Mouse (Mus musculus) gastrocnemius, postnatal 4 days (tissue): ENCODE results near the gene Gfer. TPM values are rescaled to one million over a fixed set of nuclear protein-coding genes. Genes with fewer than 3 reads are reported as not detected.
"Not testable (repeated sequence)": the region's sequence is repeated elsewhere in the genome, so short reads cannot be mapped to it uniquely, and the experiment has no call there.

ENCODE experiments used
- DNase-seq, 2 experiments: peaks; one replicate each; pipeline ENCODE4 v3.0.0; 2021 to 2022; ENCODE audit warnings: low spot score in 2 of 2, mixed read lengths in 2 of 2
- total RNA-seq, 2 experiments: library from RNA; stranded (reverse); gene quantifications; 2 replicates each; pipeline ENCODE4 v1.2.3; 2021

The Gfer gene
- total RNA-seq, 2 experiments from 2014 or later, result 22.9 to 24.6 TPM

GRCm38 (mm10) chr17:24723122-24723880, 27.3 kb upstream of the Gfer start:
- no peak for DNase-seq

GRCm38 (mm10) chr17:24722220-24722924, 26.4 kb upstream of the Gfer start:
- DNase-seq, result no peak

DNA sequence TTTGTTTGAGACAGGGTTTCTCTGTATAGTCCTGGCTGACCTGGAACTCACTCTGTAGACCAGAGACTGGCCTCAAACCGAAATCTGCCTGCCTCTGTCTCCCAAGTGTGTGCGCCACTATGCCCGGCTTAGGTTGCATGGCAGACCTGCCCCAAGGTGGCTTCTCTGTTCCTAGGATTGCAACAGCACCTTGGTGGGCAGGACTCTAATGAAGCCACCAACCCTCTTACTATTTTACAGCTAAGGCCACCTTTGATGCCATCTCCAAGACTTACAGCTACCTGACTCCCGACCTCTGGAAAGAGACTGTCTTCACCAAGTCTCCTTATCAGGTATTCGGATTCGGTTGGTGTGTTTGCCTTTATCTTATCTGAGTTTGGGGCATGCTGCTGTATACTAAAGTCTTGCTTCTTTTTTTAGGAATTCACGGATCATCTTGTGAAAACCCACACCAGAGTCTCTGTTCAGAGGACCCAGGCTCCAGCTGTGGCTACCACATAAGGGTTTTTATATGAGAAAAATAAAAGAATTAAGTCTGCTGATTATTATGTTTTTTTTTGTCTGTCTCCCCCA, 25.5 kb upstream of the Gfer start:
- DNase-seq, result not testable (repeated sequence)

GRCm38 (mm10) chr17:24720616-24721015, 24.7 kb upstream of the Gfer start:
- DNase-seq, result not testable (repeated sequence)

DNA sequence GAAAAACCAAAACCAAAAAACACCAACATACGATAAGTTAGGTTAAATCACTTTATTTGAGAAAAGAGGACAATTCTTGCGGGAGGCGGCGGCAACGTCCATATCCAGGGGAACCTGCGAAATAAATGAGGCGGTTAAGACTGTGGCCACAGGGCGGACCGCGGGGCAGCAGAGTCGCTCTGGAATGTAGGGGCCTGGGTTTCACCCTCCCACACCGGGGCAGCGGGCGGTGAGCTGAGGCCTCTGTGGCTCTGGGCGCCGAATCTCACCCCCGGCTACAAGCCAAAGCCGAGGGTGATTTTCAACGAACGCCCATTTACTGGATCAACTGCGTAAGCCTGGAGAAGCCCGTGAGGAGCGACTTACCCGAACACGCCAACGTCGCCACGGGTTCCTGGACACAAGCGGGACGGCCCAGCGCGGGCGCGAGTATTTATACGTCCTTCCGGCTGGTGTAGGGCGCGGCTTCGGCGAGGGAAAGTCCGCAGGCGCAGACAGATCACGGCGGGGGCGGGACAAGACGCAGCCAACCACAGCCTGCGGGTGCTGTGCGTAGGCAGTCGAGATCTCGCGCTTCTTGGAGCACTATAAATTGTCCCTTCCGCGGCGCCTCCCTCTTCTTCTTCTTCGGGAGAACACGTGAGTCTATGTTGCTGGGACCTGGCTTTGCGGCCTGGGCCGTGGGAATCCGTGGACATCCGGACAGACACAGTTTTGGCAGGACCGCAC, 23.7 kb upstream of the Gfer start:
- DNase-seq, result peak; percentile 93 to 98

DNA sequence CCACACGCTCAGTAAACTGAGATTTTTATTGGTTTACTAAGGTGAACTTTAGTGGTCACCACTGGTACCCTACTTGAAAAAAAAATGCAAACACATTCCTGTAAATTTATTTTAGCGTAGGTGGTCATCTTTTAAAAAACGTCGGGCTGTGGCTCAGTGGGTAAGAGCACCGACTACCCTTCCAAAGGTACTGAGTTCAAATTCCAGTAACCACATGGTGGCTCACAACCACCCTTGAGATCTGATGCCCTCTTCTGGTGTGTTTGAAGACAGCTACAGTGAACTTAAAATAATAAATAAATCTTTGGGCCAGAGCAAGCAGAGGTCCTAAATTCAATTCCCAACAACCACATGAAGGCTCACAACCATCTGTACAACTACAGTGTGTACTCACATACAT, 23.0 kb upstream of the Gfer start:
- DNase-seq, result not testable (repeated sequence)

DNA sequence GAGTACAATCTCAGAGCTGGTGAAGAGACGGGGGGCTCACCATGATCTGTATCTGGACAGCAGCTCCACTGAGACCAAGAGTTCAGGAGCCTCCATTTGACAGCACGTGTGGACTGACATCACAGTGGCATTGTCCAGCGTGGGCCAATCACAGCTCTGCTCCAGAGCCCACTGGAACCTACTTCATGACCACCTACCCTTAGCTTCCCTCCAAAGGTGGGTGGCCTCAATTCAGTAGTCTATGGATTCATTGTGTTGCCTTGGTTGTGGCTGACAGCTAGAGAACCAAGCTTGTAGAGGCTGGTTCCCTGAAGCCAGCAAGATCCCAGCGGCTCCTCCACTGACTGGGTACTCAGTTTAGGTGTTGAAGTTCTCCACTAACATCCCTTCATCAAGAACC, 22.0 kb upstream of the Gfer start, which contains the start of the genes Rnf151 and Rps2:
Rnf151 (minus strand) TSS at position 121 of the 400 bp plus-strand sequence.
Rps2 (plus strand) TSS at position 174 of the 400 bp plus-strand sequence.
- DNase-seq, result no peak

DNA sequence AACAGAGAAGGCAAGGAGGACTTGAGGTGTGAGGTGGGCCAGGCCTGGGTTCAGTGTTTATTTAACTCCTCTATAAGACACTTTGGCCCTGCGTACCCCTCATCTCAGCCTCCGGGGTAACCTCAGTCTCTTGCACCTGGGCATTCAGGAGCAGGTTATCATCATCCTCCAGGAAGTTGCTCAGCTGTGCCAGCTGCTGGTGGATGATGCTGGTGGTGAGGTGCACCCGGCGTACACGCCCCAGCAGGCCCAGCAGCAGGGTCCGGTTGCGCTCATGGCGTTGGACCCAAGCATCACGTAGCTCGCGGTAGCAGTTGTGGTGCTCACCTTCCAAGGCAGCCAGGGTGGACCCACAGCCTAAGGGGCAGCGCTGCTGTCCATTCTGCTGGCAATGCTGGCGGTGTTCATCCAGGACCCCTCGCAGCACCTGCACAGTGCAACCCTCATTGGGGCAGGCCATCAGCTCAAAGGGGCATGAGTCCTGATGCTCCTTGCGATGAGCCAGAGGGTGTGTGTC, 20.3 kb upstream of the Gfer start:
- no peak for DNase-seq

DNA sequence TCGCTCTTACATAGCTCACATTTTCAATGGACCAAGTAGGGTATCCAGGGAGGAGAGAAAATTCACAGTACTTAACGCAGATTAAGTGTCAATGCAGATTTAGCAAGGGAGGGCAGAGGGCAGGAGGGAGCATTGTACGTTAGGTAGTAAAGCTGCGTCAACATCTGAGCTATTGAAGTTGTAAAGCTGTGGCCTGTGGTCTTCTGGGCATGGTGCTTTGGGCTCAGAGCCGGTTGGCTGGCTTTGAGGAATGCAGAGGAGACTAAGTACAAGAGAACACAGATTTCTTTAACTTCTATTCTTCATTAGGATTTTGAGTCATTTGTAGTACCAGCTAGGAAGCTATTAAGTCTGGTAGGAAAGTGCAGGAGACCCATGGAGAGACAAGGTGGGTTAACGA, 19.6 kb upstream of the Gfer start:
- DNase-seq, result no peak

DNA sequence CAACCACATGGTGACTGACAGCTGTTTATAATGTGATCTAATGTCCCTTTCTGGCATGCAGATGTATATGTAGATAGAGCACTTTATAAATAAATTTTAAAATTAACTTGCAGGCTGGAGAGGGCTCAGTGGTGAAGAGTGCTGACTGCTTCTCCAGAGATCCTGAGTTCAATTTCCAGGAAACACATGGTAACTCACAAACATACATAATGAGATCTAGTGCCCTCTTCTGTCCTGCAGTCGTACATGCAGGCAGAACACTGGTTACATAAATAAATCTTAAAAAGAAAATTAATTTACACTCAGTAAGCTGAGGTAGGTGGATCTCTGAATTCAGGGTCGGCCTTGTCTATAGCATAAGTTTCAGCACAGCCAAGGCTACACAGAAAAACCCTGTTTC, 12.7 kb upstream of the Gfer start:
- DNase-seq, result no peak

DNA sequence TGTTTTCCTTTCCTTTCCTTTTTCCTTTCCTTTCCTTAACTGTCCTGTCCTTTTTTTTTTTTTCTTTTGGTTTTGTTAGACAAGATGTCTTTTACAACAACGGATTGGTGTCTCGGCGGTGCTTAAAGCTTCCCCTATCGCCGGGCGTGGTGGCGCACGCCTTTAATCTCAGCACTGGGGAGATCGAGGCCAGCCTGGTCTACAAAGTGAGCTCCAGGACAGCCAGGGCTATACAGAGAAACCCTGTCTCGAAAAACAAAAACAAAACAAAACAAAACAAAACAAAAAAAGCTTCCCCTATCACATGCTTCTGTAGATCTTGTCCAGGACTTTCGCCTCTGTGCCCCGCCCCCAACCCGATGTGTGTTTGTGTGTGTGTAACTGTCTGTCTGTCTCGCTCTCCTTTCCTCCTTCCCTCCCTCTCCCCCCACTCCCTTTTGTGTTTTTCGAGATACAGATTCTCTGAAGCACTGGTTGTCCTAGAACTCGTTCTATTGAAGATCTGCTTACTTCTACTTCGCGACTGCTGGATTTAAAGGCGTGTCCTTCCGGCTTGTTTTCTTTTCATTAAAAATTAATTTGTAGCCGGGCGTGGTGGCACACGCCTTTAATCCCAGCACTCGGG, 12.0 kb upstream of the Gfer start:
- no peak for DNase-seq

DNA sequence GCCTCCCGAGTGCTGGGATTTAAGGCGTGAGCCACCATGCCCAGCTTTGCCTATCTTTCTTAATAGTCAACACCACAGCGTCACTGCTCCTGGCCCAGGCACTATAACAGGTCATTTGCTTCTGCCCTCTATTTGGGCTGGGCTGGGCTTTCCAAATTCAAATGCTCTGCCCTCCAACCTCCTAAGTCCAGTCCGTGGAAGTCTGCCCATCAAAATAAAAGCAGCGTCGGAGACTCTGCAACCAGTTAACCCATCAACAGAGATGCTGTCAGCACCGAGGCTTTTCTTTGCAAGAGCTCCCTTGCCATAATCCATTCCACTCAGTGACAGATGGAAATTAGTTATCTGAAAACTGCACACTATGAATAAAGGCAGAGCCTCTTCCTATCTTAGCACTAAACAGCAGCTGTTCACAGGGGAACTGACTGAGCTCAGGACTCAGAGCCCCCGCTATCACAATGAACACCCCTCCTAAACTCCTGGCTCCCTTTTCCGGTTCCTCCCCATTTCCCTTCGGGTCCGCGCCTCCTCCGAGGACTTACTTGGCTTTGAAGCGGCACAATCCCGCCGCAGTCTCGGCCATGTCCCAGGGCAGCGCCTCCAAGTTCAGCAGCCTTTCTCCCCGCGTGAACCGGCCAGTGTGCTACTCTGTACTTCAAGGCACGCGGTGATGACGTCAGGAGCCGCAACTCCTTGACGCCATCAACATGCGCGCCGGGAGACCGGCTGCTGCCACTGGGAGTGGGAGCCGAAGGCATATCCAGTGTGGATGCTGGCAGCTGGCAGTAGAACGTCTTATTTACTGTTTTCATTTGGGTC, 11.2 kb upstream of the Gfer start, which contains the start of gene Tbl3:
Tbl3 (minus strand) TSS at position 679 of the 819 bp plus-strand sequence.
- DNase-seq, result peak; percentile 82 to 90

- DNase-seq, result no peak
These were observed 9.9 kb upstream of the Gfer start for GRCm38 (mm10) chr17:24705821-24706220.

DNA sequence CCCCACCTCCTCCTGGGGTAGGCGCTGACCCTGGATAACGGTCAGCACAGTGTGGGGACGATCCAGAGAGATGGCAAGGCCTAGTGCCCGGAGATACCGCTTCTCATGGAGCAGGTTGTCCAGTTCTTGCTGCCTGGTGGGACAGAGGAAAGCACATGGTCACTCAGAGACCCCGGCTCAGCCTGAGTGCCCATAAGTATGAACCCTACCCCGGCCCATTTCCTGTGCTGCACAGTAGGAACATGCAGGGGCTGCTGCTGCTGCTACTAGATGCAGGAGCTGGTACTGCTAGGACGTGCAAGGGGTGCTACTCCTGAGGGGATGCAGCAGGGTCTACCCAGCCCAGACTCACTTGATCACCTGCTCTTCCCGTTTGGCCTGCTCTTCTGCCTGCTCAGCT, 5.3 kb upstream of the Gfer start:
- DNase-seq, result no peak

GRCm38 (mm10) chr17:24699473-24699872, 3.5 kb upstream of the Gfer start:
- DNase-seq, result no peak

- DNase-seq, result no peak
These were observed 2.8 kb upstream of the Gfer start for GRCm38 (mm10) chr17:24698715-24699114.

GRCm38 (mm10) chr17:24697985-24698384, 2.0 kb upstream of the Gfer start:
- DNase-seq, result no peak

DNA sequence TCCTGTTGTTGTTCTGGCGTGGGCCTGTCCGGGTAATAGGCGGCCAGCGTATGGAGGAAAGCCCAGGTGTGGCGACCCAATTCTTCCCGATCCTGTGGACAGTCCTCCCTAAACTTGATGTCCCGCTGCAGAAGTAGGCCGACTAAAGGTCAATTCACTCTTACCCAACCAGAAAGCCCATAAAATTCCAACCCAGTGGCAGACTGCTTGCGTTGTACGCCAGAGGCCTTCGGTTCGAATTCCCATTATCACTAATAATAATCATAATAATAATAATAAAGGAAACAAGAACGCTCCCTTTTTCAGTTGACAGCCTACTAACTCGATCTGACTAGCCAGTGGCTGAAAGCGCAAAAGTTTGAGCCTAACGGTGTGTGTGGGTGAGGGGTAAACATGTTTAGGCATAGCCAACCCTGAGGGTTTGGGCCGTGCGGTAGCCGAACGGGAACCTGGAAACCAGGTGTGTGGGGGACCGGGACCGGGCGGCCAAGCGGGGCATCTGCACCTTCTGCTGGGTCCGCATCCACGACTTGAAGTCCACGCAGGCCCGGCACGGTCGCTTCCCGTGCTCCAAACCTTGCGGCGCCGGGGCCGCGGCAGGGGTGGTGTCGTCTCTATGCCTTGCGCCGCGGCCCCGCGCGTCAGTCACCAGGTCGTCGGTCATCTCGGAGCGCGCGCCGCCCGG, 488 bp downstream of the Gfer start:
- no peak for DNase-seq

DNA sequence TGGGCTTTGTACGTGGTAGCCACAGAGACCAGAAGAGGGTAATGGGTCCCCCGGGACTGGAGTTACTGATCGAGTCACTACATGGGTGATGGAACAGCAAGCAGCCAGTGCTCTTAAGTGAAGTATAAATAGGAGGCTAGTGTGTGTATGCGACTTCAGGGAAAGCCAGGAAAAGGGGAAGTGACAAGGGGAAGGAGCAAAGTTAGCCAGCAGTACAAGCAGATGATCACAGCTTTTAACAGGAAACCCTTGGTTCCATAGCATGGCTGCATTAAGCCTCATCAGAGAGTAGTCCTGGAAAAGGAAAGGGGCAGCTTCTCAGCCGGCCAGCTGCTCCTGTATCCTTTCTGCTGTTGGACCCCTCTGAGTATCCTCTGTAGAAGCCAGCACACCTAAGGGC, 3.6 kb downstream of the Gfer start:
- no peak for DNase-seq
